Mouse (Mus musculus): ENCODE measurements around the gene Mfsd6. TPM values are rescaled to one million over a fixed set of nuclear protein-coding genes. Genes with fewer than 3 reads are reported as not detected.
"Not testable (repeated sequence)": the region's sequence is repeated elsewhere in the genome, so short reads cannot be mapped to it uniquely, and the experiment has no call there.

The Mfsd6 gene
- total RNA-seq, 2 experiments from 2014 or later = 16.2 to 19.3 TPM

DNA sequence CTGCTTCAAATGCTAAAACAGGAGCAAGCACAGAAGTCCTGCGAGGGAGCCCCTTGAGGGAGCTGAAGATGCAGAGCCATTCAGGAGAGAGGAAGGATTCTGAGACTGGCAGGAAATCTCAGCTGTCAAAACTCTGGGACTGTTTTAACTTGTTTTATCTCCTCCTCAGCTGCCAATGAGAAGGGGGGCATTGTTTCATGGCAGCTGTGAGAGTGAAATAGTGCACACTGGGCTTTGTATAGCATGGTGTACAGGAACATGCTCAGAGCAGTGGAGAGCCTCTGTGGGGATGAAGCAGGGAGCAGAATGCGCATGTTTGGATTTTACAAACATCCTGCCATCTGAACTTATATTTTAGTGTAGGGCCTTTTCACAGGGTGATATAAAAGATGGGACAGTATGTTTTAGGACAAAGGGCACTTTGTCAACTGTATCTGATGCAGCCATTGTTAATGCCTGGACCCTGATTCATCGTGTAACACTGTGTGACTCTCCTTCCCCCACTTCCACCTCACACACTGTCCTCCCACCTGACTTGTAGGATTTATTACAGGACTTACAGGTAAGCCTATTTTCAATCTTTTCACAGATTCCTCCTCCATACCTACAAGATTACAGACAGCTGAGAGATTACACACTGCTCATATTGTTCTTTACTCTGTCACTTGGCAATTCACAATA is 9.1 kb downstream of the Mfsd6 start:
- intact Hi-C loops (cut with DNase I) = loop anchor here (5.0 kb wide), 1 partner anchor 41 kb away; no protein-coding TSS in a partner anchor
- no peak for DNase-seq

GRCm38 (mm10) chr1:52714451-52714850 is 12.8 kb downstream of the Mfsd6 start:
- no peak for DNase-seq
- intact Hi-C loops (cut with DNase I) = no loop called here

GRCm38 (mm10) chr1:52714021-52714420 is 13.2 kb downstream of the Mfsd6 start:
- intact Hi-C loops (cut with DNase I) = no loop called here
- DNase-seq = peak in 1 of 2 experiments; percentile 16

DNA sequence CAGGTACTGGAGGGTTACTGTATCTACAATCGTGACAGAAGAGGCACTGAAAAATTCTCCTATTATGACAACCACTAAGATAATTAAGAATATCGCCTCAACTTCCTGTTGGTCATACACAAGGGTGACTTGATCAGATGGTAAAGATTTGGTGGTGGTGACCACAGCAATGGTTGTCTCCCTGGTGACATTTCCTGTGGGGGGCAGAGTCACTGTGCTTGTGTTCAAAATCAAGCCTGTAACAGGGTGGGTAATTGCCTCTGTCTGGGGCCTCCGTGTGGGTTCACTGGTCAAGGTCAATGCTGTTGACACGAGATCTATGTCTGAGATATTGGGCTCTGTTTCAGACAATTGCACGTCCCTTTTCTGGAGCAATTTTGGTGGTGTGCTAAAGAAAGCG is 18.5 kb downstream of the Mfsd6 start:
- no peak for DNase-seq
- intact Hi-C loops (cut with DNase I) = no loop called here

GRCm38 (mm10) chr1:52707030-52707429 is 20.2 kb downstream of the Mfsd6 start:
- intact Hi-C loops (cut with DNase I) = no loop called here
- DNase-seq = no peak

DNA sequence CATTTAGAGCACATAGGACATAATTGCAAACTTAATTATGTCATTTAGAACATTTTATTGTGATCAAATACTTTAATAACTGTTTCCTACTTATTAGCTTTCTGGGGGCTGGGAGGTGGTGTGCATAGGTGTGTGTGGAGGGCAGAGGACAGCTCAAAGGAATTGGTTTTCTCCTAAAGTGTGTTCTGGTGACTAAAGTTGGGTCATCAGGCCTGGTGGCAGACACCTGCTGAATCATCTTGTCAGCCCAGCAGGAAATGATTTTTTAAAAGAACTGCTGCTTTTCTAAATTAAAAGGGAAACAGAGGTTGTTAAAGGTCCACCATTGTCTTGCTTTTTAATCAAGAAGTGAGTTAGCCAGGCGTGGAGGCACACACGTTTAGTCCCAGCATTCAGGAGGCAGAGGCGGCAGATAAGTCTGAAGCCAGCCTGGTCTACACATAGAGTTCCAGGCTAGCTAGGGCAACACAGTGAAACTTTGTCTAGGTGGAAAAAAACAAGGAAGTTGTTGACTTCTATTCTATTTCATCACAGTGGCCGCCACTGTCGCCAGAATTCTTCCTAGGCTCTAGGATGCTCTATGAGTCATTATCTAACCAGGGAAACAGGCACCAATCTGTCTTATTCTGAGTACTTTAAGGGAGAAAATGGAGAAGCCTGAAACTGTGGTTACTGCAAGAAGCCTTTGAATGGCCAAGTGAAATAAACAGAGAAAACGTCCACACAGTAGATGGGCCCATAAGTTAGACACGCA is 24.3 kb downstream of the Mfsd6 start:
- intact Hi-C loops (cut with DNase I) = no loop called here

GRCm38 (mm10) chr1:52701941-52702340 is 25.3 kb downstream of the Mfsd6 start:
- DNase-seq = no peak
- intact Hi-C loops (cut with DNase I) = no loop called here

More for the DNA sequence above, 24.3 kb downstream of the Mfsd6 start:
- no peak for DNase-seq

DNA sequence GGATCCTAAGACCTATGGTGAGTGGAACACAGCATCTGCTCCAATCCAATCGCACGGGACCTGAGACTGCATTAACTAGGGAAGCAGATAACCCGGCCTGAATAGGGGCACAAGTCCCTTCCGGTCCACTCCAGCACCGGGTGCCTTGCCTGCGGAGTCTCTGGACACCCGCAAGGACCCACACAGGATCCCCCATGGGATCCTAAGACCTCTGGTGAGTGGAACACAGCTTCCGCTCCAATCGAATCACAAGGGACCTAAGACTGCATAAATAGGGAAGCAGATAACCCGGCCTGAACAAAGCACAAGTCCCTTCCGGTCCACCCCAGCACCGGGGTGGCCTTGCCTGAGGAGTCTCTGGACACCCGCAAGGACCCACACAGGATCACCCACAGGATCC is 32.8 kb downstream of the Mfsd6 start:
- intact Hi-C loops (cut with DNase I); DNase-seq: not testable (repeated sequence)

GRCm38 (mm10) chr1:52687636-52688035 is 39.6 kb downstream of the Mfsd6 start:
- no peak for DNase-seq
- intact Hi-C loops (cut with DNase I) = no loop called here

DNA sequence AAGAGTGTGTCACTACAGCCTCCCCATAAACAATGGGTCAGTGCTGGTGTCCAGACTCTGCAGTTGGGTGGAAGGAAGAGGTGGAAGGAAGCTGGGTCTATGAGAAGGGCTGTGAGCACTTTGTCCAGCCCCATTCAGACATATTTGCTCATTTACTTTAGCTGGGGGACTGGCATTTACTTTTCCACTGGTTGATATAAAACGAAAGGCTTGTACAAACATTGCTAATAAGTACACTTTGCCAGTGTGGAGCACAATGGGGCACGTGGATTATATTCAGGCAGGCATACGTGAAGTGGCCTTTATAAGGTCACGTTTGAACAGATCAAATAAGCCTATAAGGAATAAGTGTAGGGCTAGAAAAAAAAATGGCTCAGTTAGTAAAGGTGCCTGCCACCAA is 43.7 kb downstream of the Mfsd6 start:
- intact Hi-C loops (cut with DNase I) = no loop called here
- no peak for DNase-seq

- DNase-seq = peak; percentile 63 to 66
- intact Hi-C loops (cut with DNase I) = loop anchor here (5.0 kb wide), 1 partner anchor 41 kb away; no protein-coding TSS in a partner anchor
Measured at GRCm38 (mm10) chr1:52676621-52677020, 50.6 kb downstream of the Mfsd6 start.

- peak; percentile 16 to 30 for DNase-seq
- intact Hi-C loops (cut with DNase I) = loop anchor here (5.0 kb wide), 1 partner anchor 41 kb away; no protein-coding TSS in a partner anchor
Measured at GRCm38 (mm10) chr1:52675561-52676551, 51.4 kb downstream of the Mfsd6 start.

- intact Hi-C loops (cut with DNase I) = no loop called here
- no peak for DNase-seq
Measured at GRCm38 (mm10) chr1:52669931-52670330, 57.3 kb downstream of the Mfsd6 start.

- intact Hi-C loops (cut with DNase I) = no loop called here
- DNase-seq = no peak
Measured at GRCm38 (mm10) chr1:52668743-52669323, 58.4 kb downstream of the Mfsd6 start.

DNA sequence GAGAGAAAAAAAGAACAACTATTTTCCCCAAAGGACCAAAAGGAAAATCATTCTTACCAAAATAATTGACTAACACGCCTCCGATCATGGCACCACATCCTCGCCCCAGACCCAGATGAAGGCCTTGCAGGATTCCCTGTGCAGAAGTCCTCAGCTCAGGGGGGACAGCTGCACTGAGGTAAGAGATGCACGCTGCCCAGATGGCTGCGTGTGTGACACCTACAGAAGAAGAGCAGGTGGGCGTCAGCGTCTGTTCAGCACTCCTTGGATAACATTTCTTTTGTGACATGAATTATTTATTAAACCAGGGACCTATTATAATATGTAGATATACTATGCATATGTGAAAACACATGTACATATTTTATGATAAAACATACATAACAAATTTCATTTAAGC is 64.0 kb downstream of the Mfsd6 start:
- intact Hi-C loops (cut with DNase I) = no loop called here
- DNase-seq = no peak

DNA sequence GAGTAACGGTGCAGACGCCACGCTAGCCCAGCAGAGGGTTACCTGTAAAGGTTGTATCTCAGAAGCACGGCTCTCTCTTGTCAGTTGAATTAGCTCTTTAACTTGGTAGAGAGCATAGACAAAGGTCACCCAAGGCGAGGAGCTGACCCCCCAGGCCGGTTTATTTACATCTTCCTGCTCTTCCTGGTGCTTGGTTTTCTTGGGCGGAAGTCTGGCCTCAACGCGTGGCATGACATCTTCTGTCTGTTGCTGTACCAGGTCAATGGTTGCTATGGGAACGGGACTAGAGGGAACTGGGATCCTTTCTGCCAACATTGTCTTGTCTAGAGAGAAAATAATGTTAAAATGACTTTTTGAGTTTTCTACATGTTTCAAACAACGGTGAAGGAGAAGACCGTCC is 66.5 kb downstream of the Mfsd6 start:
- no peak for DNase-seq
- intact Hi-C loops (cut with DNase I) = no loop called here

GRCm38 (mm10) chr1:52660278-52660677 is 67.0 kb downstream of the Mfsd6 start:
- no peak for DNase-seq
- intact Hi-C loops (cut with DNase I) = no loop called here

- no peak for DNase-seq
- intact Hi-C loops (cut with DNase I) = no loop called here
Measured at GRCm38 (mm10) chr1:52658160-52658559, 69.1 kb downstream of the Mfsd6 start.

- intact Hi-C loops (cut with DNase I) = no loop called here
- no peak for DNase-seq
Measured at GRCm38 (mm10) chr1:52655153-52655552, 72.1 kb downstream of the Mfsd6 start.

- DNase-seq = no peak
- intact Hi-C loops (cut with DNase I) = loop anchor here (5.0 kb wide), 1 partner anchor 74 kb away; the partner anchor contains the start of gene Mfsd6
Measured at GRCm38 (mm10) chr1:52653366-52653765, 73.9 kb downstream of the Mfsd6 start.

All from heart, postnatal 14 days (tissue).